Mouse (Mus musculus): ENCODE data around the gene Vkorc1.

GRCm38 (mm10) chr7:127925252-127925651 lies 29.8 kb upstream of the Vkorc1 start:
- TF ChIP-seq CTCF (IDR thresholded peaks at IDR 0.05; ENCODE audit: borderline replicate concordance, control insufficient read depth, extremely low read depth, insufficient read depth, low read length, poor library complexity) (no peak), POLR2A (IDR thresholded peaks at IDR 0.05; ENCODE audit: control insufficient read depth, extremely low read depth, insufficient read depth, low read length, poor library complexity) (no peak)
